Mouse (Mus musculus): ENCODE data around the gene Fgd6.

Gene Fgd6

DNA sequence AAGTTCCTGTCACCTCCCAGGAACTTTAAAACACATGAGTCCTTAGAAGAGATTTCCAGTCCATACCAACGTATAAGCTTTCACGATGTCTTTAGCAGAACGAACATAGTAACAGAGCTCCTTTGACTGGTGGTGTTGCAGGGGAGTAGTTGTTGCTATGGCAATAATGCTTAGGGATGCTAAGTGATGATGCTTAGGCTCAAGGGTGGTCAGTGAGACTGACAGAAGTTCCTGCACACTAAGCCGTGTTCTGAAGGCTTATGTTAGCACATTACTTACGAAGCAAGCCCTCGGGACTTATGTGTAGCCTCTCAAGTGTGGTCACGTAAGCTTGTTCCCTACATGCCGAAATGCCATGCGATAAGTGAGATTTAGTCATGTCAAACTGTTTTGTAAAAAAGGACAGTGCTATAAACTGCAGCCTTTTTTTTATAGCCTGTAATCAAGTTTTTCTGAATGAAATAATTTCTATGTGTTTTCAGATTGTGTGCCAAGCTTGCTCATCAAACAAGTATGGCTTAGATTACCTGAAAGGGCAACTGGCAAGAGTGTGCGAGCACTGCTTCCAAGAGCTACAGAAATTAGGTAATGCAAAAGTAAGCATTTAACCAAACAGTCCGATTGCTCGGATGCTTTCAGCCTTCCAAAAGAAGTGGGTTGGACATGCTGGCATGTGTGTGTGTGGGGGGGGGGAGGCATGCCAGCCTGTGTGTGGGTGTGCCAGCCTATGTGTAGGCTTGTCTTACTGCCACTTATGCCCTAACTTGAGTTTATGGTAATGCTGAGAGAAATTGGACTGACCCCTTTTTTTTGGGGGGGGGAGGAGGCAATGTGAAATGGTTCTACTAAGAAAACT is 99.0 kb downstream of the Fgd6 start:
- in situ Hi-C loops (cut with MboI): no loop called here

DNA sequence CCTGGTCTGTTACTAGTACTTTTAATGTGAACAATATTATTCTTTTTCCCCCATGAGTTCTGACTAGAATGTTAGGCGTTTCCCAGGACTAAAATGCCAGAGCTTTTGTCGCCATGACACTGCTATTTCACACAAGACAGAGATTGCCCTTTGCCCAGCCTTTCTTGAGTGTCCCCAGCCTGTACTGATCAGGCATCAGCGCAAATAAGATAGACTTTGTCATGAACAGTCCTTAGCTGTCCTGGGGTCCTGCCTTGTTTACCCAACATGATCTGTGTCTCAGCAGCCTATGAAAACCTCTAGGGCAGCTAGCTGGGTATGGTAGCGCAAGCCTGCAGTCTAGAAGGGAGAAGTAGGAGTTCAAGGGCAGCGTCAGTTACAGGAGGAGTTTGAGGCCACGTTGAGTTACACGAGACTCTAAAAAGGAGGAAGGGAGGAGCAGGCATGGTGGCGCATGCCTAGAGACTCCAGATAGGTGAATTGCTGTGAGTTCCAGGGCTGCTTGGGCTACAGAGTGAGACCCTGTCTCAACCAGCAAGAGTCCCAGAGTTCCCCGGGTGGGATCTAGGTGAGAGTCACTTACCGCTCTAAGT is 103.2 kb downstream of the Fgd6 start:
- in situ Hi-C loops (cut with MboI): no loop called here

DNA sequence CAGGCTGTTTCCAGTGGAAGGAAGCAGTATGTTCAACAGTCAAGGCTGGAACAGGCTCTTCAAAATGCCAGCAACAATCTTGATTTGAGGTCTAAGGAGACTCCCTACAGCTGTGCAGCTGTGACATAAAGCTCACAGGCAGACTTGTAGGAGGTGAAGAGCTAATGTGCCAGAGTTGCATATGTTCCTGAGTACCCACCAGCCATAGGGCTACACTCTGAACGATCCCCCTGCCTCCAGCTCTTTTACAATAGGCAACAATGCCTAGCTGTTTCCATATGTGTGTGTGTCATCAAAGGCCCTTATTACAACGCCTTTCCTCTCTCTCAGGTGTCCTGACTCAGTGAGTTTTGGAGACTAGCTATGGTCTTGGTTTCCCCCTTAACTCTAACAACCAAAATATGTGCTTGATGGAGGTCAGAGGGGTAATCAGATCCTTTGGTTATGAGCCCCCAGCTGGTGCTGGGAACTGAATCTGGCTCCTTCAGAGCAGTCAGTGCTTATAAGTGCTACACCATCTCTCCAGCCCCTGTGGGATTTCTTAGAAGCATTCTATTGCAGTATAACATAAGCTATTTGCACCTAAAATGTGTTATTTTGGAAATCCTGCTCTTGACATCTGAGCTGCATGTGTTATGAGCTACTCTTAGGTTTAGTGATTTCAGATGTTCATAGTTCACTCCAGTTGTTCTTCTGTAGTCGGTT is 104.6 kb downstream of the Fgd6 start:
- in situ Hi-C loops (cut with MboI): no loop called here

DNA sequence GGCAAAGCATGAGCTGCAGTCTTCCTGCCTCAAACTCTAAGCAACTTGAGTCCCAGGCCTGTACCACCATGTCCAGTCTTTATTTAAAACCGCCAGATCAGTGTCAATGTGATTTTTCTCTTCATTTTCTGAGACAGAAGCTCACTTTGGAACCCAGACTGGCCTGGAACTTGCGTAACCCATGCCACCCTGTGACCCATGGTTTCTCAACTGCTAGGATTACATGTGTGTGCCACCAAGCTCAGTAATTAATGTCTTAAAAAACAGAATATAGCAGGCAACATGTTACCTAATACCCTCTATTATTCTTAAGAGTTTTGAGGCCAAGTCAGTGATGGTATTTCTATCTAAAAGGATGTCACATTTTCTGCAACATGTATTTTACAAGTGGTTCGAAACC is 106.6 kb downstream of the Fgd6 start:
- in situ Hi-C loops (cut with MboI): no loop called here

DNA sequence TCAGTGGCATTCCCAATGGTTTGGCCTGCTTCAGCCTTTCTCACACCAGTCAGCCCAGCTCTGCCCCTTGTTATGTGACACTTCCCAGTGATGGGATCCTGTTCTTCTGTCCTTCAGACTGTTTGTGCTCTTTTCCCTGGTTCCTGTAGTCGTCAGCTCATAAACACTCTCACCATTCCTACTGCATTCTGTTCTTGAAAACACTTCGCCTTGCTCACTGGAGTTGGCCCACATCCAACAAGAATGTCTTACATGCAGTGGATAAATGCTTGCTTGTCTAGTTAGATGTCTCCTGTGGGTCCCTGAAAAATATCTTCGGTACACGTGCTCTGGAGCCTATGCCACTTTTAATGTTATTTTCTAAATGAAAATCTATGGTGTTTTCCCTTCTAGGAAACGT is 108.8 kb downstream of the Fgd6 start:
- in situ Hi-C loops (cut with MboI): no loop called here

DNA sequence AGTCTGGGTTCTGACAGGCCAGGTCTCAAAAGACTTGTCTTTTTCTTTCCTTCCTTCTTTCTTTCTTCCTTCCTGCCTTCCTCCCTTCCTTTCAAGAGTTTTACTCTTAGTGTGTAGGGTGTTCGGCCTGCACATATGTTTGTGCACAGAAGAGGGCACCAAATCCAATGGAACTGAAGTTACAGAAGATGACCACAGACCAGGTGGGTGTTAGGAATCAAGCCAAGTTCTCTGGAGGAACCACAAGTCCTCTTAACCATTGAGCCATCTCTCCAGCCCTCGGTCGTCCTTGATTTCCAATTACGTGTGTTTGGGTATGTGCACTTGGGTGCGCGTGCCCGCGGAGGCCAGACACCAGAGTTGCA is 111.6 kb downstream of the Fgd6 start:
- in situ Hi-C loops (cut with MboI): no loop called here

DNA sequence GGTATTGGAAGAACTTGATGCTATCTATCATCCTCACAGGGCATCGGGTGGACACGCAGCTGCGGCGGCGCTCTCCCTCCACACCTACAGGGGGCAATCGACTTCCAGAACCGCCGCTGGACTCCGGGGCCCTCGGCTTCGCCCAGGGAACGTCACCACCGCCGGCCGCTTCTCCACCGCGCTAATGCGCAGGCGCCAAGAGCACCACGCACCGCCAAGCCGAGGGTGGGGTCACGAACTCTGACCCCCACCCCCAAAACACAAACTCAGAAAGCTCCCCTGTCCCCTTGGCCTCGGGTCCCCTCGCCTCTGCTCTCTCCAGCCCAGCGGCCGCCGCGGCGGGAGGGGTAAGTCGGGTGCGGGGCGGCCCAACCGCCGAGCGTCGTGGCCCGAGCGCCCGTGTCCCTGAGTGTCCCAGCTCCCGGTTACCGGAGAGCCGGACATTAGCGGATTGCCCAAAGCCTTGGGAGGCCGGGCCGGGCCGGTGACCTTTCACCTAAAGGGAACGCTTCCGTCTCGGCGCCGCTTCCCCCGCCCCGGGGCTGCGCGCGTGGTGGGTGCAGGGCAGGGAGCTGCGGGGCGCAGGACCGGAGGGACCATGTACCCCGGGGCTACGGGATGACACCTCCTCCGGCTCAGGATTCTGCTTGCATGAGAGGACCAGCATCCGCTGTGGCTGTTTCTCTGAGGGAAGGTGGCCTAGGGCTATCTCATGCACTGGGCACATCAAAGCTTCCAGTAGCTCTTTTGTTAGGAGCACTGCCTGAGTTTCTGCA is 112.1 kb downstream of the Fgd6 start, which contains the start of gene Nr2c1:
TSS of gene Nr2c1 (plus strand) at position 268 of the 776 bp plus-strand sequence.
- in situ Hi-C loops (cut with MboI): no loop called here

DNA sequence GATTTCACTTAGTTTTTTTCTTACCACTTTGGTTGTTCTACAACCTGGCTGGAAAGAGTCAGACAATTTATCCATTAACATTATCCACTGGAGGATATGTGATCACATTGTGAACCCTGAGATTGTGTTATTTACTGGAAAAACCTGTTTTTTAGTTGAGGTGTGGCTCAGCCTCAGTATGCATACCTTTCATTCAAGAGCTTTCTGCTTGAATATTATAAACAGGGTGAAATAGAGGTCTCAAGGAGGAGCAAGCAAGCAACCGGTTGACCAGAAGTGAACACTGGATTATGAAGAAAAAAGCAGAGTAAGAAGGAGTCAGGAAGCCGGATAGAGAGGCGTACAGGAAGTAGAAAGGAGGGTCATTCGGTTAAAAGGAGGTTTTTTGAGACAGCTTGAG is 115.7 kb downstream of the Fgd6 start:
- in situ Hi-C loops (cut with MboI): no loop called here

DNA sequence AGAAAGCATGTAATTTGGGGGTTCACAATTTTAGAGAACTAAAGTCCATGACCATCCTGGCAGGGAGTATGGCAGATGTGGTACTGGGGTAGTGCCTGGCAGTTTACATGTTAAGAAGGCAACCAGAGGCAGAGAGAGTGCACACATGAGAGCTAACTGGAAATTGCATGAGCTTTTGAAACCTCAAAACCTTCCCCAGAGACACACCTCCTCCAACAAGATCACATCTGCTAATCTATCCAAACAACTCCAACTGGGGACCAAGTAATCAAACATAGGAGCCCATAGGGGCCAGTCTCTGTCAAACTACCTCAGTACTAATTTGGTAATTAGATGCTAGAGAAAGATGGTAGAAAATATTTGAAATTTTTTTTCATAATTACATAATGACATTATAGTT is 118.0 kb downstream of the Fgd6 start:
- in situ Hi-C loops (cut with MboI): no loop called here

DNA sequence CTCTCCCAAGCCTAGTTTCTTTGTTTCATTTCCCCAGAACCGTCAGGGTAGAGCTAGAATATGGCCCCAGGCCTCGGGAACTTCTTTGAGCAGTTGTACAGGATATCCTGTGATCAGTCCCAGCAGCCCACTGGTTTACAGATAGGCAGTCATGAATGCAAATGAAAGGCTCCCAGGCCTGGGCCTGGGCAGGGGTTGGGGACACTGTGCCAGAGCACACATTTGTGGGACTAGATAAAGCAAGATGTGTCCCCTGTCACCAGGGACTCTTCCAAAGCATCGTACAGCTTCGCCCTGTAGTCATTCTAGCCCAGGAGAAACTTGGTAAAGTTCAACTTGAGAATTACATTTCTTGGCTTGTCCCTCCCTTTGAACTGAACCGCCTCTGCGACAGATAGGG is 123.2 kb downstream of the Fgd6 start:
- in situ Hi-C loops (cut with MboI): no loop called here

DNA sequence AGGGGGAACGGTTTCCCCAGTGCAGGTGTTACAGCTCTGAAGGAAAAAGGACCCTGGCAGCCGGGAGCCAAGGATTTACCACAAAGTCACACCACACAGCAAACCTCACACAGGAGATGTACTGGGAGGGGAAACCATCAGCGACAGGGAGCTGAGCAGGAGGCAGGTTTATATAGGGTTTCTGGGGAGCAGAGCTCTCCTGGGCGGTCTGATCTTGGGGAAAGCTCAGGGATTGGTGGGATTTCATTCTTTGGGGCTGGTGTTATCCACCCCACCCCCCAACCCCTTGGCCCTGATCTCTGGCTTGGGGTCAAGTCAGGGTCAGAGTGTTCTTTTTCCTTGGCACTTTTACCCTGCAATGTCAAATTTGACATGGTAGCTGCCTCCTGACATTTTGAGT is 123.6 kb downstream of the Fgd6 start:
- in situ Hi-C loops (cut with MboI): no loop called here

DNA sequence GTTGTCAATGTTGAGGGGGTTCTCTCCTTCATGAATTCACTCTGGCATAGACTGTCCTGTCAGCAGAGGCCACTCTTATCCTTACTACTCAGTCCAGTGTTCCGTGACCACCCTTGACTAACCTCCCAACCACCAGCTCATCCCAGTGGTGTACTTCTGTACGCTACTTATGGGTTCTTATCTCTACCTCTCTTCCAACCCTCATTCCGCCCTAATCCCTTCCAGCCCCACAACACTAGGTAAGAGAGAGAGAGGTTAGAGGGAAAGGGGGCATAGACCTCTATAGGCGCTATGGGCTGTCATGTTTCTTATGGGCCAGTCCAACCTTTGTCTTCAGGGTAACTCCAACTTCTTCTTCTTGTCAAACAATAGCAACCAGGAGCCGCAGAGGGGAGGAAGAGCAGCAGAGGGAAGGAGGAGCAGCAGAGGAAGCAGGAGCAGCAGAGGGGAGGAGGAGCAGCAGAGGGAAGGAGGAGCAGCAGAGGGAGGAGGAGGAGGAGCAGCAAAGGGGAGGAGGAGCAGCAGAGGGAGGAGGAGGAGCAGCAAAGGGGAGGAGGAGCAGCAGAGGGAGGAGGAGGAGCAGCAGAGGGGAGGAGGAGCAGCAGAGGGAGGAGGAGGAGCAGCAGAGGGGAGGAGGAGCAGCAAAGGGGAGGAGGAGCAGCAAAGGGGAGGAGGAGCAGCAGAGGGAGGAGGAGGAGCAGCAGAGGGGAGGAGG is 125.4 kb downstream of the Fgd6 start:
- in situ Hi-C loops (cut with MboI): no loop called here

DNA sequence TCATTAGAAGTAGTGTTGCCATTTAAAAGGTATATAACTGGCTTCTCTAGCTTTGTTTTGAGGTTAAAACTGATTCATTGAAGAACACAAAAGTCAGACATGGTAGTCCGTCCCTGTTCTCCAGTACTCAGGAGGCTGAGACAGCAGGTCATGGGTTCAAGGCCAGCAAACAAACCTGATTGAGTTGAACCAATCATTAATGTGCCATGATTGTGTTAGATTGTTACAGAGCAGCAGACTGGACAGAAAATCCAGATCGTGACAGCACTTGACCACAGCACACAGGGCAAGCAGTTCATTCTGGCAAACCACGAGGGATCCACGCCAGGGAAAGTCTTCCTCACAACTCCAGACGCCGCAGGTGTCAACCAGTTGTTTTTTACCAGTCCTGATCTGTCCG is 126.2 kb downstream of the Fgd6 start:
- in situ Hi-C loops (cut with MboI): no loop called here

DNA sequence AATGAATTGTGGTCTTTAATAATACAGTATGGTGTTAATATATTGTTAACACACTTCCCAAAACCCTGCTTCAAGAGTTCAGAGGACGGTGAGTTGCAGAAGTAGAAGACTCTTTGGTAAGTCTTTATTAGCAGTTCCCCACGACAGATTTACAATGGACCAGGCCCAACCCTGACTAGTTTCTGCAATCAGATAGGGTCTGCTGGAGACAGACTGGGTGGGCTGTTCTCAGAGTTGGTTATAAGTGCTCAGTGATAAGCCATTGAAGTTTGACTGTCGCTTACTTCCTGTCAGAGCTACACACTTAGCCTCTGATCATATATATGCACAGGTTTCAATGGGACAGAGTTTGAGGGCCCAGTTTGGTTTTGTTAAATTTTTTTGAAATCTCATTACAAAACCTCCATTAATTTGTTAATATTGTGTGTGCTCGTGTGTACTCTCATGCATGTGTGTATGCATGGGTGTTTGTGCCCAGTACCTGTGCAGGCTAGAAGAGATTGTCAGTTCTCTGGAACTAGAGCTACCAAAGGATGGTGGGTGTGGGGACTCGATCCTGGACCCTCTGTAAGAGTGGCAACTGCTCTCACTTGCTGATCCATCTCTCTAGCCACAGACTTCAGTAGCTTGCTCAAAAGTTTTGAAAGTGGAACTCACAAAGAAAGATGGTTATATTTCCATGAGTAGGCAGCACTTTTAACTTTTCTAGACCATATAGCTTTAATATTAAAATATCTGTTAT is 128.5 kb downstream of the Fgd6 start:
- in situ Hi-C loops (cut with MboI): no loop called here

DNA sequence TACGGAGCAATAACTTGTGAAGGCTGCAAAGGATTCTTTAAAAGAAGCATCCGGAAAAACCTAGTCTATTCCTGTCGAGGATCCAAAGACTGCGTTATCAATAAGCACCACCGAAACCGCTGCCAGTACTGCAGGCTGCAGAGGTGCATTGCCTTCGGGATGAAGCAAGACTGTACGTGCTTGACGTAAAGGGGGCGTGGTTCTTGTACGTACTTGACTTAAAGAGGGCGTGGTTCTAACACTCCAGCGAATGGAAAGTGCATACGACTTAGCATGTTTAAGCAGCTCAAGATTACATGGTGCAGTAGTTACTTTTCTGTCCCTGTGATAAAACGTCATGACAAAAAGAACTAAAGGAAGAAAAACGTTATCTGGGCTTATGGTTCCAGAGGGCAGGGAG is 129.6 kb downstream of the Fgd6 start:
- in situ Hi-C loops (cut with MboI): no loop called here

DNA sequence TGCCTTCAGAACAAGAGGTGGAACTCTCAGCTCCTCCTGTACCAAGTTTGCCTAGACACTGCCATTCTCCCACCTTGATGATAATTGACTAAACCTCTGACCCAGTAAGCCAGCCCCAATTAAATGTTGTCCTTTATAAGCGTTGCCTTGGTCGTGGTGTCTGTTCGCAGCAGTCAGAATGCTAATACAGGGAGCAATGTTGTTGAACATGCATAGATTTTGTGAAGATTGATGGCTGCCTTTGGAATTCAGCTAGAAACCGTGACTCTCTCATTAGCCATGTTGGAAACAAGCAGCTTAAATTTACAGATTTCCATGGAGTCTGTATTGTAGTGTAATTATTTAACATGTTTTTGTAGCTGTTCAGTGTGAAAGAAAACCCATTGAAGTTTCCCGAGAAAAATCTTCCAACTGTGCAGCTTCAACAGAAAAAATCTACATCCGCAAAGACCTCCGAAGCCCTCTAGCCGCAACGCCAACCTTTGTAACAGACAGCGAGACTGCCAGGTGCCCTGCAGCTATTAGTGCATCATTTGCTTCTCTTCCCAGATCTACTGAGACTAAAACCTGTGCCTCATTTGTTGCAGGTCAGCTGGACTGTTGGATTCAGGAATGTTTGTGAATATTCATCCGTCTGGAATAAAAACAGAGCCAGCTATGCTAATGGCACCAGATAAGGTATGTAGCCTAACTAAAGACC is 131.4 kb downstream of the Fgd6 start:
- in situ Hi-C loops (cut with MboI): no loop called here

DNA sequence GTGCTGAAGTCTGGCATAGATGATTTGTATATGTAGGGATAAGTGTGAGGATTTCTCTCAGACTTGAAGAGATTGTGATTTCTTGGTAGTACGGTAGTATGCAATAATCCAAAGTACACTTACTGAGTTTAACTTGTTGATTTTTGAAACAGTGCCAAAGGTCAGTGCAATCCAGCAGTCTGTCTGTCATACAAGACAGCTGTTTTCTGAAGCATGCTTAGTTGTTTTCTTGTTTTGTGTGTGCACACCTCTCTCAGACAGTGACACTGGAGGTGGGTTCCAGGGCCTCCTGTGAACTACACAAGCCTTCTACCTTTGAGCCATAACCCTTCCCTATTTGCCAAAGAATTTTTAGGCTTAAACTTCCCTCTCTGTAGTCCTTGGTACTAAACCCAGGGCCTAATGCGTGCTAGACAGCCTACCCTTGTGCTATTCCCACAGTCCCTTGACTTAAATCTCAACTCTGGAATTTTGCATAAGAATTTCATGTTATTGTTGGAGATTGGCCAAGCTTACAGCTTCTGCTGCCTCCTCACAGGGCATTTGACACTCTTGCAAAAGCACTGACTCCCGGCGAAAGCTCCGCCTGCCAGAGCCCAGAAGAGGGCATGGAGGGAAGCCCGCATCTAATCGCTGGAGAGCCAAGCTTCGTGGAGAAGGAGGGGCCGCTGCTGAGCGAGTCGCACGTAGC is 135.8 kb downstream of the Fgd6 start:
- in situ Hi-C loops (cut with MboI): no loop called here

DNA sequence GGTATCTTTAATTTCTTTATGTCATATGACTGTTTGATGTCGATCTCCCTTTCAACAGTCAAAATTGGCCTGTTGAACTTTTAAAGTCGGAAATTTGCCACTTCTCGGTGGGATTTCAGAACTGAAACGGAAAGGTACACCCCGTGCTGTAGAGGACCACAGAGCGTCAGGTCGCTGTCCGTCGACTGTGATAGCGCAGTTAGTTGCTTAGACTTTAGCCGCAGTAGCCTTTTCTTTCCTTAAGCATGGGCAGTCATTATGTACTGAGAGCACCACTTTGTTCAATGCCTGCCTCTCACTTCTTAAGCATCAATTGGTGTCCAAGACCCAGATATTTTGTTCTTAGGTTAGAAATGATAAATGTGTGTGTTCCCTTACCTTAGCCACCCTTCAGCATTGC is 136.3 kb downstream of the Fgd6 start:
- in situ Hi-C loops (cut with MboI): no loop called here

DNA sequence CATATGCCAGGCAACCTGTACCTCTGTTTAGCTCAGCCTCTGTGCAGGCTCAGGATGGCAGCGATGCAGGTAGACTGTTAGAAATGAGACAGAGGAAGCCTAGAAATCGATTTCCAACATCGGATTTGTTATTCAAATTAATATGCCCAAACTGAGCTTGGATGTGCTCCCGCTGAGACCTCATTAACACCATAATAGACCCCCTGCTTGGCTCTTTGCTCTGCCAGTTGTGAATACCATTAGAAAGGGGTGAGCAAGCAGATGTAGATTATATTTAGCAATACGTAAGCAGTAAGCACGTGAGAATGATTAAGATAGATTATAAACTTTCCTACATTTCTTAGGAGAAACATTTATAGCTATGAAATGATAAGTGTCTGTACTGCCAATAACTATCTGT is 136.9 kb downstream of the Fgd6 start:
- in situ Hi-C loops (cut with MboI): no loop called here

DNA sequence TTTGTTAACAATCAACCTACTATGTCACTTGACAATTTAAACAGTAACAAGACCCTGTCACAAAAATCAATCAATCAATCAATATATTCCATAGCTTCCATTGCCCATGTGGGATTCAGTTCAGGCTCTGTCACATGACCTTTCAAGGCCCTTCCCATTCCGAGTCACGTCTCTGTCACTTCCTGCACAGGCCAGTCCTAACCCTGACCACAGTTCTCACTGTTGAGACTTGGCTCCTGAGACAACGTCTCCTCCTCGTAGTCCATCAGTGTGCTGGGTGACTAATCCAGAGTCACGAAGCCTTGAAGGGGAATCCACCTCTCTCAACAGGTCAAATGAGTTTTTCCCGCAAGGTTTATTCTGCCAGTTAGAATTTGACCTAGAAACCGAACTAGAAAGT is 138.9 kb downstream of the Fgd6 start:
- in situ Hi-C loops (cut with MboI): no loop called here

Data from mature B cell (primary cell).